Mouse (Mus musculus) midbrain, embryonic 16.5 days (tissue): ENCODE data around the gene Lpcat3. TPM values are rescaled to one million over a fixed set of nuclear protein-coding genes. Genes with fewer than 3 reads are reported as not detected.
"Not testable (repeated sequence)": the region's sequence is repeated elsewhere in the genome, so short reads cannot be mapped to it uniquely, and the experiment has no call there.

Experiments
- ATAC-seq: fragments of 200-750 bp; cut with Nextera tagmentation; 2 replicates; pipeline ENCODE4 v1.8.0; 2017; ENCODE audit warnings: moderate TSS enrichment
- H3K27ac ChIP-seq: fragments of 300-500 bp; sonication (generic); 2 replicates; pipeline ENCODE4 v1.5.1; 2014; ENCODE audit warnings: mild to moderate bottlenecking, low read length, mixed read lengths
- H3K27me3 ChIP-seq: fragments of 300-500 bp; sonication (generic); 2 replicates; pipeline ENCODE4 v1.6.1; 2014; ENCODE audit warnings: low read depth, low read length, mixed read lengths; ENCODE audit not compliant: control insufficient read depth, insufficient read depth
- H3K36me3 ChIP-seq: fragments of 300-500 bp; sonication (generic); 2 replicates; pipeline ENCODE4 v1.6.1; 2014; ENCODE audit warnings: mild to moderate bottlenecking, low read length, moderate library complexity, mixed read lengths; ENCODE audit not compliant: control insufficient read depth, insufficient read depth
- H3K4me1 ChIP-seq: fragments of 300-500 bp; sonication (generic); 2 replicates; pipeline ENCODE4 v1.6.1; 2014; ENCODE audit warnings: mild to moderate bottlenecking, low read length, mixed read lengths; ENCODE audit not compliant: control insufficient read depth, insufficient read depth
- H3K4me2 ChIP-seq: fragments of 300-500 bp; sonication (generic); 2 replicates; pipeline ENCODE4 v1.6.1; 2014; ENCODE audit warnings: mild to moderate bottlenecking, low read length, mixed read lengths
- H3K4me3 ChIP-seq: fragments of 300-500 bp; sonication (generic); 2 replicates; pipeline ENCODE4 v1.5.1; 2014; ENCODE audit warnings: low read depth, mild to moderate bottlenecking, low read length, moderate library complexity, mixed read lengths
- H3K9ac ChIP-seq: fragments of 300-500 bp; sonication (generic); 2 replicates; pipeline ENCODE4 v1.6.1; 2014; ENCODE audit warnings: low read depth, low read length, mixed read lengths
- H3K9me3 ChIP-seq: fragments of 300-500 bp; sonication (generic); replicated peaks from 2 replicates; pipeline ENCODE4 v1.6.1; 2014; ENCODE audit warnings: mild to moderate bottlenecking, low read length, mixed read lengths; ENCODE audit not compliant: control insufficient read depth, poor library complexity, severe bottlenecking
- WGBS: fragments of 180-500 bp; shearing (Covaris S2); extraction: QIAGEN DNeasy Blood & Tissue Kit; methylation state at CpG from one replicate; pipeline ENCODE4 v1.1.7; 2014; 5-methylcytosine and 5-hydroxymethylcytosine counted together
- polyA plus RNA-seq: library from polyadenylated mRNA; unstranded; fragments of >200 nt; fragmentation: Nextera tagmentation; extraction: Ambion mirVana; gene quantifications from 2 replicates; pipeline ENCODE4 v1.2.1, GENCODE M21; 2015

The Lpcat3 gene
- polyA plus RNA-seq, 1 experiment from 2014 or later, result 43.8 TPM

DNA sequence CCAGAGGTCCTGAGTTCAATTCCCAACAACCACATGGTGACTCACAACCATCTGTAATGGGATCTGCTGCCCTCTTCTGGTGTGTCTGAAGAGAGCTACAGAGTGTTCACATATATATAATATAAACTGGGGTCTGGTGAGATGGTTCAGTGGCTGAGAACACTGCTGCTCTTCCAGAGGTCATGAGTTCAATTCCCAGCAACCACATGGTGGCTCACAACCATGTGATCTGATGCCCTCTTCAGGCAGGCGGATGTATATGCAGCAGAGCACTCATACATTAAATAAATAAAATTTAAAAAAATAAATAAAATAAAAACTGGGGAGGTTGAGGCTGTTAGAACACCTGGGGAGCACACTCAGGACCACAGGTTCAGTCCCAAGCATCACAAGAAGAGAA is 23.8 kb downstream of the Lpcat3 start:
- 79% methylated on average over 1 of the region's 1 CpGs for WGBS
- not testable (repeated sequence) for ATAC-seq, H3K4me1 ChIP-seq

GRCm38 (mm10) chr6:124688151-124688758 is 25.4 kb downstream of the Lpcat3 start:
- no peak for ATAC-seq
- Histone ChIP-seq H3K4me2 (no peak overlapping the region), H3K36me3 (no peaks in the 10 kb centered on the region), H3K27ac (no peak overlapping the region), H3K4me1 (no peaks in the 10 kb centered on the region), H3K4me3 (no peak overlapping the region), H3K9ac (no peak overlapping the region), H3K27me3 (no peaks in the 10 kb centered on the region), H3K9me3 (no peaks in the 10 kb centered on the region)
- WGBS, result 88% methylated on average over 8 of the region's 8 CpGs

More for the DNA sequence above, 23.8 kb downstream of the Lpcat3 start:
- H3K9me3 ChIP-seq, H3K4me2 ChIP-seq, H3K4me3 ChIP-seq, H3K9ac ChIP-seq, H3K27me3 ChIP-seq, H3K36me3 ChIP-seq, H3K27ac ChIP-seq: not testable (repeated sequence)

GRCm38 (mm10) chr6:124689011-124689410 is 26.2 kb downstream of the Lpcat3 start:
- Histone ChIP-seq H3K4me2 (no peak overlapping the region), H3K36me3 (no peaks in the 10 kb centered on the region), H3K4me3 (no peak overlapping the region), H3K27ac (no peak overlapping the region), H3K4me1 (no peaks in the 10 kb centered on the region), H3K9me3 (no peaks in the 10 kb centered on the region), H3K9ac (no peak overlapping the region), H3K27me3 (no peaks in the 10 kb centered on the region)
- WGBS, result 95% methylated on average over 3 of the region's 3 CpGs
- no peak for ATAC-seq

GRCm38 (mm10) chr6:124690517-124690916 is 27.7 kb downstream of the Lpcat3 start:
- no peak for ATAC-seq
- no peaks in the 10 kb centered on the region for H3K9me3 ChIP-seq
- WGBS, result 97% methylated on average over 3 of the region's 3 CpGs
- no peaks in the 10 kb centered on the region for H3K27me3 ChIP-seq
- no peaks in the 10 kb centered on the region for H3K36me3 ChIP-seq
- H3K27ac ChIP-seq, result no peak overlapping the region
- H3K9ac ChIP-seq, result no peak overlapping the region
- no peaks in the 10 kb centered on the region for H3K4me1 ChIP-seq
- no peak overlapping the region for H3K4me3 ChIP-seq
- no peak overlapping the region for H3K4me2 ChIP-seq

DNA sequence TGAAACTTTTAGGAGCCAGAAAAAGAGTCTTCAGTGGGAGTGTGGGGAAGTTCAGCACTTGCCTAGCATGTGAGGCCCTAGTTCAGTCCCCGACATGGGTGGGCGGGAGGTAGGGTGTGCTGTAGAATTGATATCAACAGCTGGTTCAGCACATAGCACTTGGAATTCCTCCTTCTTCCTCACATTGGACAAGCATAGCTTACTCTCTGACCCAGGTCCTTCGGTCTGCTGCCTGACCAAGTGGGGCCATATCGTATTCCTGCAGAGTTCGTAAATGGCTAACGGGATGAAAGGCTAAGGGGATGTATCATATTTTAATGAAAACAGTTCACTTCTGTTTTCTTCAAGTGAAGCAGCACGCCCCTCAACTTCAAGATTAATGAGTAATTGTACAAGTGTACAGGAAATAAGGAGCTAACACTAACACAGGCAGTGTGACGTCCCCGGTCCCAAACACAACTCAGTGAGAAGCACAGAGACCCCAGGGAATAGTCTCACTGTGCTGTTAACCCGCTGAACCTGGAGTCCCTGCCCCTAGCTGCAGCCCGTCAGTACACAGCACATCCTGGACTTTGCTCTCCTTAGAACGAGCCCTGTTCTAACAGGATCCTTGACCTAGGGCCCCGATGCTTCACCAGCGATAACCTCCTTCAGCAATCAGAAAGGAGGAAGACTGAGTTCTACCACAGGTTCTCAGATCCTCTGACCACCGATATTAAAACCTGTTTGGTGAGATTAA is 30.6 kb downstream of the Lpcat3 start:
- ATAC-seq, result no peak
- WGBS, result 87% methylated on average over 15 of the region's 15 CpGs
- no peak overlapping the region for H3K9ac ChIP-seq
- no peaks in the 10 kb centered on the region for H3K27me3 ChIP-seq
- no peaks in the 10 kb centered on the region for H3K4me1 ChIP-seq
- no peaks in the 10 kb centered on the region for H3K36me3 ChIP-seq
- H3K4me3 ChIP-seq, result no peak overlapping the region
- H3K4me2 ChIP-seq, result no peak overlapping the region
- no peaks in the 10 kb centered on the region for H3K9me3 ChIP-seq
- H3K27ac ChIP-seq, result peak overlapping the region; percentile 11; the same call in 1 of the 2 replicates

- Histone ChIP-seq H3K4me2 (no peak overlapping the region), H3K4me3 (no peak overlapping the region), H3K9me3 (no peaks in the 10 kb centered on the region), H3K36me3 (0 out of 2 replicates have a peak, but pooled peaks cover 3% of the 10 kb centered on the region), H3K27me3 (no peaks in the 10 kb centered on the region), H3K9ac (no peak overlapping the region), H3K27ac (0 out of 2 replicates have a peak overlapping the region, but pooled peaks have one; percentile 1), H3K4me1 (no peaks in the 10 kb centered on the region)
- WGBS, result 69% methylated on average over 15 of the region's 15 CpGs
- peak; percentile 76 for ATAC-seq
Observed at GRCm38 (mm10) chr6:124694166-124694955, 31.5 kb downstream of the Lpcat3 start.

DNA sequence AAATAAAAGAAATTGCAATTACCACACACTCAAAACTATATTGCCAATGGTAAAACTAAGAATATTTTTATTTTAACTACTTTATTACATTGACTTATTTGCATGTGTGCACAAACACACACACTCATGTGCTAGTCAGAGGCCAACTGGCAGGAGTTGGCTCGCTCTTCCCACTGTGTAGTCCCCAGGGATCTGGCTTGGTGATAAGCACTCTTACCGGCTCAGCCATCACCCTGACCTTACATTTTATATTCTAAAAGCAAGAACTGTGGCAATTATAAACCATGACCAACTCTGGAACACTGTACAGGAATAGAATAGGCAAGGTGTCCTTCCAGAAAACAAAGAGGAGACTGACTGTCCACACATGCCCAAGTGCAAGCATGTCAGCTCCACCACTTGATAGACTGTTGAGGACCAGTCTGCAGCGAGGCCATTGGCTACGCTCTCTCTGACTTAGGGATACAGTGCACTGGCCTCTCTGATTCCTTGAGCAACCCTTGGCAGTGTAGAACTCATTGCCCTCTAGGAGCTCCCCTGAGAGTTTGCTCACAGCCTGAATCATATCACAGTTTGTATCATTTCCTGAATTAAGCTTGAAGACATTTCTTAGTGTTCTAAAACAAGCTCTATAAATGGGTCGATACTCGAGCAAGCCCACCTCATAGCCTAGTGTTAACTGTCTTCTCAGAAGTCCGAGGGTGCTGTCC is 33.8 kb downstream of the Lpcat3 start:
- H3K27ac ChIP-seq, result no peak overlapping the region
- 96% methylated on average over 7 of the region's 7 CpGs for WGBS

GRCm38 (mm10) chr6:124698751-124699150 is 35.9 kb downstream of the Lpcat3 start:
- peaks cover 12% of the 10 kb centered on the region for H3K36me3 ChIP-seq
- no peak for ATAC-seq
- H3K4me2 ChIP-seq, result no peak overlapping the region
- 86% methylated on average over 6 of the region's 6 CpGs for whole genome bisulfite sequencing
- H3K9me3 ChIP-seq, result no peaks in the 10 kb centered on the region
- H3K4me1 ChIP-seq, result no peaks in the 10 kb centered on the region
- no peak overlapping the region for H3K9ac ChIP-seq
- no peak overlapping the region for H3K27ac ChIP-seq
- no peak overlapping the region for H3K4me3 ChIP-seq
- H3K27me3 ChIP-seq, result no peaks in the 10 kb centered on the region

More for the DNA sequence above, 33.8 kb downstream of the Lpcat3 start:
- H3K27me3 ChIP-seq, result no peaks in the 10 kb centered on the region
- no peak overlapping the region for H3K4me3 ChIP-seq
- H3K4me2 ChIP-seq, result no peak overlapping the region
- H3K36me3 ChIP-seq, result 0 out of 2 replicates have a peak, but pooled peaks cover 3% of the 10 kb centered on the region
- no peaks in the 10 kb centered on the region for H3K4me1 ChIP-seq
- no peak for ATAC-seq
- H3K9ac ChIP-seq, result no peak overlapping the region
- H3K9me3 ChIP-seq, result no peaks in the 10 kb centered on the region
